Mouse (Mus musculus) adipocyte (in vitro differentiated cells): ENCODE results near the gene Faf1.

ENCODE experiments used
- DNase-seq: peaks from one replicate; pipeline ENCODE4 v3.0.0-alpha.2; 2016; ENCODE audit warnings: low spot score

Faf1 gene

GRCm38 (mm10) chr4:109676218-109677215 lies at the start of gene Faf1:
TSS of gene Faf1 (plus strand) at chr4:109676588.
- peak; percentile 95 for DNase-seq

GRCm38 (mm10) chr4:109630215-109630614 lies 46.2 kb upstream of the Faf1 start:
- DNase-seq, result no peak

DNA sequence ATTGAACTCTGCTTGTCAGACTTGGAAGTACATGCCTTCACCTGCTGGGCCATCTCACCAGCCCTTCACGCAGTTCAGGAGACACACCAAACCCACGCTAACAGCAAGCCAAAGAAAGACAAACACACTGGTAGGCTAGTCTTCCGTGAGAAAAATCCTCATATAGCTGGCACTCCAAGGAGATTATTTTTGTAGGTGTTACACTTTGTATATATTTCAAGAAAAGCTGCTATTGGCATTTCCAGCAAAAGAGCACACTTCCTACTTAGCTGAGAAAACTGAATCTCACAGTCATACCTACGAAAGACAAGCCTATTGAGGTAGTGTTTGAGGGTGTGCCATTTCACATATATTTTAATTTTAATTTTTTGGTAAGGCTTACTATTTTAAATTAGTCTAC lies 45.4 kb upstream of the Faf1 start:
- DNase-seq, result no peak

DNA sequence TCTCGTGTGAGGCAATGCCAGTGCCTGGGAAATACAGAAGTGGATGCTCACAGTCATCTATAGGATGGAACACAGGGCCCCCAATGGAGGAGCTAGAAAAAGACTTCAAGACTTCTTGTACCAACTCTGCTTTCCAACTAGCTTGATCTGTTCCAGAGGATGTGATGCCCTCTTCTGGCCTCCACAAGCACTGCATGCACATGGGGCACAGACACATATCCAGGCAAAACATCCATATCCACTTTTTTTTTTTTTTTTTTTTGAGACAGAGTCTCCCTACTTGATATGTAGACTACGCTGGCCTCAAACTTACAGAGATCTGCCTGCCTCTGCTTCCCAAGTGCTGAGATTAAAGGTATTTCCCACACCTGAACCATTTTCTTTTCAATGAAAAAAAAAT lies 41.4 kb upstream of the Faf1 start:
- no peak for DNase-seq

DNA sequence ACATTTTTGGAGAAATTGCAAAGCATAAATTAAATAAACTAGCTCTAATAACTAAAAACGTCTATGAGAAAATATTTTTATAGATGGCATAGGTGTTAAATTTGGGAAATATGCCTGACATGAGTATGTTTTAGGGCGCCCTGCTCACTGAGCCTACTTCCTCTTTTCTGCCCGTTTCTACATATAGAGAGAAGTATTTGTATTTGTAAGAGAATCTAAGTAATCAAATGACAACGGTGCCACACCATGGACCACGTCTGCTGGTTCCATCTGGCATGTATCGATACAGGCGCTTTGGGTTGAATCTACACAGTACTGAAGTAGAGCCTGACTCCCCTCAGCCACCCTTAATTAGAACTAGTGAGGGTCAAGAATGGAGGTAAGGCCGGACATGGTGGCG lies 37.0 kb upstream of the Faf1 start:
- DNase-seq, result no peak

DNA sequence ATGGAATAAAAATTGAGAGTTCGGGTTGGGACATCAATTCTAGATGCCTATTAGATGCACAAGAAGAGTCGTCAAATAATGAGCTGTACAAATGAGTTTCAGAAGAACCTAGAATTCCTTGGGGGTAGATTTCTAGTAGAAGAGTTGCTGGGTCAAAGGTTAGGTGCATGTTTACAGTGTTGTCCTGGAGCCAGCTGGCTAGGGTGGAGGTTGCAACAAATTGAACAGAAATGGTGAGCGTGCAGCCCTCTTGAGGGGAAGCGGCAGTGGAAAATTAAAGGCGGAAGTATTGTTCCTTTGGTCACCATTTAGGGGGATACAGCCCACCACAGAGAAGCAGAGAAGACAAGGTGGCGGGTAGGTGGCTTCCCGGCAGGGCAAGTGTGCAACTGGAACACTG lies 36.2 kb upstream of the Faf1 start:
- DNase-seq, result peak; percentile 77

GRCm38 (mm10) chr4:109641451-109641850 lies 34.9 kb upstream of the Faf1 start:
- peak; percentile 48 for DNase-seq

DNA sequence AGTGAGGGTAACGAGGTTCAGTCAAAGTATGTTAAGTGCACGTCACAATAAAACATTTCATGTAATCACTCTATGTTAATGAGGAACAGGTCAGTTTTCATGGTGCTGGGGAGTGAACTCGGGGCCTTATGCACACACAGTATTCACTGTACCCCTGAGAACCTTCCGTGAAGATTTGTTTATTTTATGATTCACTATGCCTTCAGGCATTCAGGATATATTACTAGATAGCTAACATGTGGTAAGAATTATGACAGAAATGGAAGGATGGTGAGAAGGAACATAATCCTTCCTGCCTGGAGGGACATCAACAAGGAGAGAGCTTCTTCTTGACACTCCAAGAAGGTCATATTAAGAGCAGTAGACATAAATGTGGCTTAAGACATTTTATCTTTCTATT lies 29.1 kb upstream of the Faf1 start:
- DNase-seq, result no peak

- DNase-seq, result no peak
Measured at GRCm38 (mm10) chr4:109649331-109649730, 27.1 kb upstream of the Faf1 start.

DNA sequence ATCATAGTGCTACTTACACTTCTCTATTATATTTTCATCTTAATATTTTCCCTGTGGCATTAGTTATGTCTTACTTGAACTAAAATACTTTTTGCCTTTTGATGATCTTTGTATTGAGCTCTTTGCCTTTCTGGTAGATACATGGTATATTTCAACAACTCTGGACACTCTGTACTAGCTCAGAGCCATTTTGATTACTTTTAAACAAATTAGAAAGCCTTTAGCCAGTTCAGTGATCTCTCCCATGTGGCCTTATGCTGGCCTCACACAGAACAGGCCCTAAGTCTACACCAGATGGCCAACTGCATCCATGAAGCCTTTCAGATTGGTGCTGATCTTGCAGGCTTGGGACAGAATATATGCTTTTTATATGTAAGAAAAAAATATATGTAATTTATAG lies 23.1 kb upstream of the Faf1 start:
- DNase-seq, result no peak

DNA sequence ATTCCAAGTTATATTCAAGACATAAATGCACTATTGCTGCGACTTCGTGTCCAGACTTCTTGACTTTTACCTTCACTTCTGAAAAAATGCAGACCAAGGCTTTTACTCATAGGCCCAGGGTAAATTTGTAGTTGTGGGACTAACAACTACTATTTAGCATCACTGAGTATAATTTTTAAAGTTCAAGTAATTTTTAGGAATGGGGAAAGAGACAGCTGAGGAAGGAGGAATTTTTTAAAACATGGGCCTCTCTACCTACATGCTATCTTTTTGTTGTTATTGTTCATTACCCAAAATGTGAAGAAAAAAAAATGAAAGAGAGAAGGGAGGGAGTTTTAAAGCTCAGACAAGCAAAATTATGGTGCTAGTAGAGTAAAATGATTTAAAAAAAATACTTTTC lies 21.7 kb upstream of the Faf1 start:
- DNase-seq, result no peak

GRCm38 (mm10) chr4:109655738-109656137 lies 20.6 kb upstream of the Faf1 start:
- DNase-seq, result no peak

- DNase-seq, result no peak
Measured at GRCm38 (mm10) chr4:109656301-109656700, 20.1 kb upstream of the Faf1 start.

- DNase-seq, result peak; percentile 74
Measured at GRCm38 (mm10) chr4:109657021-109657850, 19.2 kb upstream of the Faf1 start.

- peak; percentile 62 for DNase-seq
Measured at GRCm38 (mm10) chr4:109657851-109658500, 18.4 kb upstream of the Faf1 start.

DNA sequence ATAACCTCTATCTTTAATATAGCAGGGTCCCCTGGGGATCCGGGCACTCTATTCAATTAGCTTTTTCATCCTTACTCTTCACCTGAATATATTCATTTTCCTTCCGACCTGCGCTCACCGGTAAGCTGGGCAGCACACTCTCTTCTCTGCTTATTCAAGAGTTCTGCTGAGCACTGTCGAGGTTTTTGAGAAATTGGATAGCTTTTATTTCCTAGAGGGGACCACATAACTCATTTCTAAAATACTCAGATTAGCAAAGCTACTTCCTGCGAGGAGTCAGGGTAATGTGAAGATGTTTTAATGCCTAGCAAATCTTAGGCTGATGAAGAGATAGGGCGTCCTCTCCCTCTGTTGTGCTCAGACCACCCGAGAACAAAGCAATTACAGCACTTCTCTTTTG lies 17.6 kb upstream of the Faf1 start:
- no peak for DNase-seq

DNA sequence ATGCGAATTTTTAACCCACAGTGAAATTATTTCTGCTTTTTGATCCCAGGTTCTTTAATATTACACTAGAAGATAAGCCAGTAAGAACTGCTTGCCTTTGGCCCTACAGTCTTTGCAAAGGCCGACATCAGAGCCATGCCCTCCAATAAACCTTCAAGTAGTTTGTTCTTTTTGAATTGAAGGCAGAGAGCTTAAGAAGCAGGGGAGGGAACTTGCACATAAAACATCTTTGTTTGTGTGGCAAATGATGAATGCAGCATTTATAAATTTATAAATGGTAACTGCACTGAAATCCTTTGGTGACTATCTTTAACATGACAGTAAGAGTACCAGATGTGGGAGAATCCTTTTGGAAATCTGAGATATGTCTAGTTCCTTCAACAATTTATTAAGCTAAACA lies 16.8 kb upstream of the Faf1 start:
- no peak for DNase-seq

DNA sequence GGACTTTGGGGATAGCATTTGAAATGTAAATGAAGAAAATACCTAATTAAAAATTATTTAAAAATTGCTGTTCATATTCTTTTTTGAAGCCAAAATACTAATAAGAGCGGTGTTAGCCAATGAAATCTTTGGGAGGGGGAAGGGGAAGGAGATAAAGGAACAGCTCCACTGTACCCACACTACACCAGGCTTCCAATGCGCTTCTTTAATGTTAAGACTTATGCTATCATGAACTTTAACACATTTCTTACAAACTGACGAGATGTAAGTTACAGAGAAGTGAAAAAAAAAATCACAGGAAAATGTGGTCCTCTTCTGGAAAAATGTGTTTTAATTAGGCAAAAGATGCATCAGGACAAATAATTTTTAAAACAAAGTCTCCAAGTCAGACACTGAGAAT lies 15.8 kb upstream of the Faf1 start:
- DNase-seq, result no peak

DNA sequence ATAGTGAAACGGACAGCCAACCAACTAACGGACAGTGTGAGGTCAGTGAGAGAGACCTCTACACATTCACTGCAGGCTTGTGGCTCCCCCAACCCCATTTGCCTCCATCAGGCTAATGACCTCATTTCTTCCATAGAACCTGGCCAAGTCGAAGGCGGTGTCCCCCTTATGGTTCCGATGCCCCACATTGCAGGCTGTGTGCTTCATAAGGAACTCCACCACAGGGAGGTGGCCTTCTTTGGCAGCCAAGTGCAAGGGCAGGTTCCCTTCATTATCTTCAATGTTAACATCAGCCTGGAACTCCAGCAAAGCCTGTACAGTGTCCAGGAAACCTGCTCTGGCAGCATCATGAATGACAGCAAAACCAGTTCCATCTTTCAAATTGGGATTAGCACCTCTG lies 15.2 kb upstream of the Faf1 start:
- DNase-seq, result no peak

DNA sequence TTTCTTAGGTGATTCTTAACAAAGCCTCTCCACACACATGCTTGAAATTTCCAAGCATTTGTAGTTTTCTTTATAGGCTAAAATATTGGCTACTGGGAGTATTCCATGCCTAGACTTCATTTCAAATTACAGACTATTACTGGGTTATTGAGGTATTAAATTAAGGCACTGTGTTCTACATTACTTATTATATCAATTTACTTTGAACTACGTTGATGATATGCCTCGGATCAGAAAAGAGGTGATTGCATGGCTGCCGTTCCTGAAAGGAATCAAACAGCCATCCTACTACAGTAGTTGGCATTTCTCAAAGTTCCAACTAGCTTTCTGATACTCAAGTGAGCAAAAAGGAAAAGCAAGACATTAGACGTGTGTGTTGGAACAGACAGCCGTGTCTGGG lies 14.1 kb upstream of the Faf1 start:
- no peak for DNase-seq

- DNase-seq, result no peak
Measured at GRCm38 (mm10) chr4:109664091-109664490, 12.3 kb upstream of the Faf1 start.
